Mouse (Mus musculus): ENCODE measurements around the gene Mbnl1. TPM values are rescaled to one million over a fixed set of nuclear protein-coding genes. Genes with fewer than 3 reads are reported as not detected.

The Mbnl1 gene
- polyA plus RNA-seq, 1 experiment from 2014 or later, result 70.0 TPM

GRCm38 (mm10) chr3:60601686-60602085 is 129.1 kb downstream of the Mbnl1 start:
- Histone ChIP-seq H3K27ac (replicated peaks; ENCODE audit: low read depth, low read length) (no peak overlapping the region), H3K27me3 (ENCODE audit: control insufficient read depth, insufficient read depth, low read length) (no peaks in the 10 kb centered on the region), H3K4me2 (ENCODE audit: low read depth, severe bottlenecking) (no peak overlapping the region), H3K4me1 (ENCODE audit: control insufficient read depth, insufficient read depth, low read length) (no peaks in the 10 kb centered on the region), H3K36me3 (ENCODE audit: control insufficient read depth, insufficient read depth, low read length) (no peaks in the 10 kb centered on the region), H3K4me3 (ENCODE audit: low read depth, low read length) (no peak overlapping the region), H3K9me3 (ENCODE audit: control insufficient read depth, low read length) (no peaks in the 10 kb centered on the region), H3K9ac (ENCODE audit: low read length) (no peak overlapping the region)
- WGBS, result 24% methylated on average over 4 of the region's 4 CpGs
- DNase-seq (ENCODE audit: low spot score), result peak; percentile 79
- no peak for ATAC-seq (ENCODE audit: insufficient number of reproducible peaks, low FRiP score, low TSS enrichment, low read depth)

DNA sequence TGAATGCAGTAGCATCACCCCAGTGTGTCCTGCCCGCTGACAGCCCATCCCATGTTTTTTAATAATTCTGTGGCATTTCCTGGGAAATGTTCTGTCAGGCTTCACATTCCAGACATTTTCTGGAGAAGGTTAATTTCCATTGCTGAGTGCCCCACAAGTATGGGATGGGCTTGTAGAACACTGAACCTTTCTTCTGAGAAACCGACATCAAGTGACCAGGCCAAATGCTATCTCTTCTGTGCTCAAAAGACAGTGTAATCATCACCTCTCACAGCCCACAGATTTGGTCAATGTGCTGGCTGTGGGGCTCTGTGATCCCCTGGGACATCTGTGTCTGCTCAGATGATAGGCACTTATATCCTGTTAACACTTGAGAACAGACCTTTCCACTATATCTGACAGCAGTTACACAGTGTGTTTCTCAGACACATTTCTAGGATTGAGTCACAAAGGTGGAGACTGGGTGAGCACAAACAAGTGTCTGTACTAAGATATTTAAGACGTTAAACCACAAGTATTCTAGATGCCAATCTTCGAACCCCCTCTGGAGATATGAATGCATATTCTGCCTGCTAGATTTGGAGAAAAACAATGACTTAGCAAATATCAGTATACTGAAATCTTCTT is 130.4 kb downstream of the Mbnl1 start:
- Histone ChIP-seq H3K9ac (ENCODE audit: low read length) (no peak overlapping the region), H3K4me2 (ENCODE audit: low read depth, severe bottlenecking) (no peak overlapping the region), H3K4me1 (ENCODE audit: control insufficient read depth, insufficient read depth, low read length) (no peaks in the 10 kb centered on the region), H3K36me3 (ENCODE audit: control insufficient read depth, insufficient read depth, low read length) (no peaks in the 10 kb centered on the region), H3K27me3 (ENCODE audit: control insufficient read depth, insufficient read depth, low read length) (no peaks in the 10 kb centered on the region), H3K4me3 (ENCODE audit: low read depth, low read length) (no peak overlapping the region), H3K9me3 (ENCODE audit: control insufficient read depth, low read length) (no peaks in the 10 kb centered on the region), H3K27ac (replicated peaks; ENCODE audit: low read depth, low read length) (no peak overlapping the region)
- no peak for ATAC-seq (ENCODE audit: insufficient number of reproducible peaks, low FRiP score, low TSS enrichment, low read depth)
- WGBS, result 89% methylated on average over 4 of the region's 4 CpGs
- DNase-seq (ENCODE audit: low spot score), result no peak

- Histone ChIP-seq H3K9ac (ENCODE audit: low read length) (no peak overlapping the region), H3K4me1 (ENCODE audit: control insufficient read depth, insufficient read depth, low read length) (no peaks in the 10 kb centered on the region), H3K36me3 (ENCODE audit: control insufficient read depth, insufficient read depth, low read length) (no peaks in the 10 kb centered on the region), H3K4me2 (ENCODE audit: low read depth, severe bottlenecking) (no peak overlapping the region), H3K4me3 (ENCODE audit: low read depth, low read length) (no peak overlapping the region), H3K9me3 (ENCODE audit: control insufficient read depth, low read length) (no peaks in the 10 kb centered on the region), H3K27me3 (ENCODE audit: control insufficient read depth, insufficient read depth, low read length) (no peaks in the 10 kb centered on the region), H3K27ac (replicated peaks; ENCODE audit: low read depth, low read length) (no peak overlapping the region)
- DNase-seq (ENCODE audit: low spot score) (no peak), ATAC-seq (ENCODE audit: insufficient number of reproducible peaks, low FRiP score, low TSS enrichment, low read depth) (no peak)
- 90% methylated on average over 4 of the region's 4 CpGs for WGBS
Observed at GRCm38 (mm10) chr3:60603637-60604036, 131.0 kb downstream of the Mbnl1 start.

DNA sequence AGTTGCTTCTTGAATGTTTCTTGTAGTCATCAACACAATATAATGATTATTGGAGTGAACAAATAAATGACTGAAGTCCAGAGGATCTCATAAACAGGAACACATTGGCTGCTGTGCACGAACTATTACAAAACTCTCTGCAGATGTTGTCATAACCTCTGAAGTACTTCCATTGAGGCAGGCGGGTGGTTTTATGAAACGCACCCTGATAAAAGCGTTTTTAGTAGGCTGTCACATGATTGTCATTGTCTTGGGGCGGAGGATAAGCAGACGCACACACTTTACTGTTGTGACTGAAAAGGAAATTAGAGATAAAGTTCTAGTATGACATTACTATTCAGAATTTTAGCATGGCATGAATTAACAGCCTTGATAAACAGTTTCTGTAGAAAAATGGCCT is 131.6 kb downstream of the Mbnl1 start:
- ATAC-seq (ENCODE audit: insufficient number of reproducible peaks, low FRiP score, low TSS enrichment, low read depth), result no peak

DNA sequence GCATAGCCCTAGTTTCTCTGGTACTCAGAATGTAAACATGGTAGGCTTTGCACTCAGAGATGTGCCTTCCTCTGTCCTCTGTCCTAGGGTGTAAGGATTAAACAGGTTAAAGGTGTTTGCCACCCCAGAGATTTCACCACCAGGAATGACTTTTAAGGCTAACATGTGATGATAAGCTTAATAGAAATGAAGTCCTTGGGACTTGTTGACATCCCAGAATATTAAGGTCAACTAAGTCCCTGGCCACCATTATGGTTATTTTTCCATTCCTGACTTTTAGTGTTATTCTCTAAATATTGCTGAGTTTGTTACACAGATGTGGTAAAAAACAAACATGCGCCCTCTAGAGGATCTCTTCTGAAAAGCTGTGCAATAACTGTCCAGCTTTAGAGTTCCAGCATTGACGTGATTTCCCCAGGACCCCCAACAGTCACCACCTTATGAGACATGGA is 136.3 kb downstream of the Mbnl1 start:
- Histone ChIP-seq H3K4me2 (ENCODE audit: low read depth, severe bottlenecking) (no peak overlapping the region), H3K9me3 (ENCODE audit: control insufficient read depth, low read length) (no peaks in the 10 kb centered on the region), H3K27ac (replicated peaks; ENCODE audit: low read depth, low read length) (no peak overlapping the region), H3K27me3 (ENCODE audit: control insufficient read depth, insufficient read depth, low read length) (no peaks in the 10 kb centered on the region), H3K4me1 (ENCODE audit: control insufficient read depth, insufficient read depth, low read length) (no peaks in the 10 kb centered on the region), H3K9ac (ENCODE audit: low read length) (no peak overlapping the region), H3K4me3 (ENCODE audit: low read depth, low read length) (no peak overlapping the region), H3K36me3 (ENCODE audit: control insufficient read depth, insufficient read depth, low read length) (no peaks in the 10 kb centered on the region)
- WGBS, result 9% methylated on average over 2 of the region's 2 CpGs
- DNase-seq (ENCODE audit: low spot score), result no peak
- no peak; the same call in 1 of the 2 replicates for ATAC-seq (ENCODE audit: insufficient number of reproducible peaks, low FRiP score, low TSS enrichment, low read depth)

More for the DNA sequence above, 131.6 kb downstream of the Mbnl1 start:
- H3K4me1 ChIP-seq (ENCODE audit: control insufficient read depth, insufficient read depth, low read length), result no peaks in the 10 kb centered on the region
- DNase-seq (ENCODE audit: low spot score), result no peak
- no peak overlapping the region for H3K9ac ChIP-seq (ENCODE audit: low read length)
- H3K9me3 ChIP-seq (ENCODE audit: control insufficient read depth, low read length), result no peaks in the 10 kb centered on the region
- H3K4me3 ChIP-seq (ENCODE audit: low read depth, low read length), result no peak overlapping the region
- H3K4me2 ChIP-seq (ENCODE audit: low read depth, severe bottlenecking), result no peak overlapping the region
- no peaks in the 10 kb centered on the region for H3K27me3 ChIP-seq (ENCODE audit: control insufficient read depth, insufficient read depth, low read length)
- WGBS, result 78% methylated on average over 6 of the region's 6 CpGs
- no peak overlapping the region for H3K27ac ChIP-seq (replicated peaks; ENCODE audit: low read depth, low read length)
- no peaks in the 10 kb centered on the region for H3K36me3 ChIP-seq (ENCODE audit: control insufficient read depth, insufficient read depth, low read length)

- ATAC-seq (ENCODE audit: insufficient number of reproducible peaks, low FRiP score, low TSS enrichment, low read depth) (no peak), DNase-seq (ENCODE audit: low spot score) (peak; percentile 62)
- Histone ChIP-seq H3K4me2 (ENCODE audit: low read depth, severe bottlenecking) (no peak overlapping the region), H3K9ac (ENCODE audit: low read length) (no peak overlapping the region), H3K4me3 (ENCODE audit: low read depth, low read length) (no peak overlapping the region), H3K27me3 (ENCODE audit: control insufficient read depth, insufficient read depth, low read length) (no peaks in the 10 kb centered on the region), H3K4me1 (ENCODE audit: control insufficient read depth, insufficient read depth, low read length) (no peaks in the 10 kb centered on the region), H3K27ac (replicated peaks; ENCODE audit: low read depth, low read length) (no peak overlapping the region), H3K9me3 (ENCODE audit: control insufficient read depth, low read length) (no peaks in the 10 kb centered on the region), H3K36me3 (ENCODE audit: control insufficient read depth, insufficient read depth, low read length) (no peaks in the 10 kb centered on the region)
- 20% methylated on average over 2 of the region's 2 CpGs for WGBS
Observed at GRCm38 (mm10) chr3:60611839-60612238, 139.2 kb downstream of the Mbnl1 start.

- Histone ChIP-seq H3K9ac (ENCODE audit: low read length) (no peak overlapping the region), H3K27me3 (ENCODE audit: control insufficient read depth, insufficient read depth, low read length) (no peaks in the 10 kb centered on the region), H3K9me3 (ENCODE audit: control insufficient read depth, low read length) (no peaks in the 10 kb centered on the region), H3K27ac (replicated peaks; ENCODE audit: low read depth, low read length) (no peak overlapping the region), H3K36me3 (ENCODE audit: control insufficient read depth, insufficient read depth, low read length) (no peaks in the 10 kb centered on the region), H3K4me1 (ENCODE audit: control insufficient read depth, insufficient read depth, low read length) (no peaks in the 10 kb centered on the region), H3K4me2 (ENCODE audit: low read depth, severe bottlenecking) (no peak overlapping the region), H3K4me3 (ENCODE audit: low read depth, low read length) (no peak overlapping the region)
- DNase-seq (ENCODE audit: low spot score), result no peak
- 92% methylated on average over 7 of the region's 7 CpGs for WGBS
- no peak for ATAC-seq (ENCODE audit: insufficient number of reproducible peaks, low FRiP score, low TSS enrichment, low read depth)
Observed at GRCm38 (mm10) chr3:60613121-60613520, 140.5 kb downstream of the Mbnl1 start.

DNA sequence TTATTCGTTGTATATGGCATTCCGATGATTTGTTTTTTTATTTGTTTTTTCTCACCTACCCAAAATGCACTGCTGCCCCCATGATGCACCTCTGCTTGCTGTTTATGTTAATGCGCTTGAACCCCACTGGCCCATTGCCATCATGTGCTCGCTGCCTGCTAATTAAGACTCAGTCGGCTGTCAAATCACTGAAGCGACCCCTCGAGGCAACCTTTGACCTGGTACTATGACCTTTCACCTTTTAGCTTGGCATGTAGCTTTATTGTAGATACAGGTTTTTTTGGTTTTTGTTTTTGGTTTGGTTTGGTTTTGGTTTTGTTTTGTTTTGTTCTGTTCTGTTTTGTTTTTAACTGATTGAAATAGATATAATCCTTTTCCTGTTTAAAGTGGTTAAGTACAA is 141.9 kb downstream of the Mbnl1 start:
- Histone ChIP-seq H3K36me3 (ENCODE audit: control insufficient read depth, insufficient read depth, low read length) (no peaks in the 10 kb centered on the region), H3K4me1 (ENCODE audit: control insufficient read depth, insufficient read depth, low read length) (no peaks in the 10 kb centered on the region), H3K27me3 (ENCODE audit: control insufficient read depth, insufficient read depth, low read length) (no peaks in the 10 kb centered on the region), H3K4me2 (ENCODE audit: low read depth, severe bottlenecking) (no peak overlapping the region), H3K9ac (ENCODE audit: low read length) (no peak overlapping the region), H3K9me3 (ENCODE audit: control insufficient read depth, low read length) (no peaks in the 10 kb centered on the region), H3K4me3 (ENCODE audit: low read depth, low read length) (no peak overlapping the region), H3K27ac (replicated peaks; ENCODE audit: low read depth, low read length) (no peak overlapping the region)
- WGBS, result 88% methylated on average over 7 of the region's 7 CpGs
- ATAC-seq (ENCODE audit: insufficient number of reproducible peaks, low FRiP score, low TSS enrichment, low read depth), result no peak
- DNase-seq (ENCODE audit: low spot score), result no peak

- Histone ChIP-seq H3K36me3 (ENCODE audit: control insufficient read depth, insufficient read depth, low read length) (no peaks in the 10 kb centered on the region), H3K4me3 (ENCODE audit: low read depth, low read length) (no peak overlapping the region), H3K4me2 (ENCODE audit: low read depth, severe bottlenecking) (no peak overlapping the region), H3K4me1 (ENCODE audit: control insufficient read depth, insufficient read depth, low read length) (no peaks in the 10 kb centered on the region), H3K27ac (replicated peaks; ENCODE audit: low read depth, low read length) (no peak overlapping the region), H3K9me3 (ENCODE audit: control insufficient read depth, low read length) (no peaks in the 10 kb centered on the region), H3K9ac (ENCODE audit: low read length) (no peak overlapping the region), H3K27me3 (ENCODE audit: control insufficient read depth, insufficient read depth, low read length) (no peaks in the 10 kb centered on the region)
- no peak for ATAC-seq (ENCODE audit: insufficient number of reproducible peaks, low FRiP score, low TSS enrichment, low read depth)
- 63% methylated on average over 11 of the region's 11 CpGs for WGBS
- no peak for DNase-seq (ENCODE audit: low spot score)
Observed at GRCm38 (mm10) chr3:60615057-60615606, 142.5 kb downstream of the Mbnl1 start.
